Mouse (Mus musculus): Measurements from ENCODE around the gene Acmsd.
"Not testable (repeated sequence)": the region's sequence is repeated elsewhere in the genome, so short reads cannot be mapped to it uniquely, and the experiment has no call there.

DNA sequence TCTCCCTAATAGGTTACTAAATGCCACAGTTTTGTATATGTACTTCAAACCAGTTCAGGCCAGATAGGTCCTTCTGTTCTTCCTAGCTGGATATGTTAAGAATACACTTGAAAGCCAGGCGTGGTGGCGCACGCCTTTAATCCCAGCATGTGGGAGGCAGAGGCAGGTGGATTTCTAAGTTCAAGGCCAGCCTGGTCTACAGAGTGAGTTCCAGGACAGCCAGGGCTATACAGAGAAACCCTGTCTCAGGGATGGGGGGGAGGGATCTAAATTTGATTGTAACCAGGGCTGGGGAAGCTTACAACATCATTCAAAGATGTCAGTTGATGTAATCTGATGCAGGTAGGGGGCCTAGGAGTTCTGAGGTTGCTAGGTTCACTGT lies 27.9 kb downstream of the Acmsd start:
- TF ChIP-seq POLR2A, CTCF (IDR thresholded peaks at IDR 0.05; ENCODE audit: insufficient read depth, low read depth, low read length): not testable (repeated sequence)
